8 mouse cellular contexts compared by ENCODE assay signal in genomic region chr16:14291223-14291622, GRCm38 (mm10). TPM values are rescaled to one million over a fixed set of nuclear protein-coding genes. Genes with fewer than 3 reads are reported as not detected.
DNase-seq lines count a peak whose midpoint lies in the region; ATAC-seq and TF ChIP-seq lines count a peak whose summit lies in the region.

Gene Myh11, minus strand, starts transcription at chr16:14291372.

- no peaks in the 10 kb centered on the region for H3K79me2 ChIP-seq in CH12.LX (replicated peaks; ENCODE audit: control insufficient read depth, extremely low read depth, insufficient read depth, poor library complexity, severe bottlenecking)

- H3K27ac ChIP-seq in CH12.LX (ENCODE audit: insufficient read depth, low read depth): no peak within 1 kb of the TSS
- no peak within 1 kb of the TSS for H3K27ac ChIP-seq in embryonic facial prominence, embryonic 13.5 days
- no peak within 1 kb of the TSS for H3K27ac ChIP-seq in heart, embryonic 10.5 days
- peak within 1 kb of the TSS; percentile 69 for H3K27ac ChIP-seq in lung, embryonic 15.5 days

- DNase-seq in CH12.LX (ENCODE audit: extremely low read depth): peak; percentile 47
- peak; percentile 80 for DNase-seq in adrenal gland, postnatal 25 days
- peak; percentile 80 for DNase-seq in heart, embryonic 10.5 days (ENCODE audit: low spot score)
- DNase-seq in kidney, adult 9 months: peak; percentile 59
- peak; percentile 52 for DNase-seq in ovary, postnatal 10 days (ENCODE audit: low spot score)
- DNase-seq in urinary bladder, adult 2 months (ENCODE audit: low spot score): peak; percentile 69

- no peaks in the 10 kb centered on the region for H3K9me3 ChIP-seq in CH12.LX (replicated peaks; ENCODE audit: low read length)
- no peaks in the 10 kb centered on the region for H3K9me3 ChIP-seq in embryonic facial prominence, embryonic 13.5 days
- H3K9me3 ChIP-seq in heart, embryonic 10.5 days: no peaks in the 10 kb centered on the region
- no peaks in the 10 kb centered on the region for H3K9me3 ChIP-seq in lung, embryonic 15.5 days

- H3K4me3 ChIP-seq in CH12.LX (replicated peaks in 1 of 3; ENCODE audit: low read depth in 2 of 3, low read length in 2 of 3, poor library complexity in 1 of 3): no peak within 1 kb of the TSS
- H3K4me3 ChIP-seq in embryonic facial prominence, embryonic 13.5 days: peak within 1 kb of the TSS; percentile 36
- H3K4me3 ChIP-seq in heart, embryonic 10.5 days: peak within 1 kb of the TSS; percentile 54
- peak within 1 kb of the TSS; percentile 28 for H3K4me3 ChIP-seq in lung, embryonic 15.5 days

- H3K27me3 ChIP-seq in CH12.LX (replicated peaks): no peaks in the 10 kb centered on the region
- peaks cover 20% of the 10 kb centered on the region for H3K27me3 ChIP-seq in embryonic facial prominence, embryonic 13.5 days
- H3K27me3 ChIP-seq in heart, embryonic 10.5 days (ENCODE audit: insufficient read depth, poor library complexity, severe bottlenecking): peaks cover 86% of the 10 kb centered on the region
- no peaks in the 10 kb centered on the region for H3K27me3 ChIP-seq in lung, embryonic 15.5 days

- ATAC-seq in embryonic facial prominence, embryonic 13.5 days (ENCODE audit: insufficient number of reproducible peaks, insufficient read depth, low FRiP score, low TSS enrichment, low read depth): no peak
- peak; percentile 86 for ATAC-seq in lung, embryonic 15.5 days (ENCODE audit: borderline replicate concordance, extremely low read depth, low FRiP score, low TSS enrichment)

- peaks cover 0 to 4% of the 10 kb centered on the region in 2 experiments; a peak in 2 of 4 replicates for H3K4me1 ChIP-seq in CH12.LX (ENCODE audit: control insufficient read depth in 1 of 2, insufficient read depth in 2 of 2)
- H3K4me1 ChIP-seq in embryonic facial prominence, embryonic 13.5 days: peaks cover 29% of the 10 kb centered on the region
- H3K4me1 ChIP-seq in heart, embryonic 10.5 days: peaks cover 15% of the 10 kb centered on the region
- peaks cover 37% of the 10 kb centered on the region for H3K4me1 ChIP-seq in lung, embryonic 15.5 days

- in situ Hi-C loops in CH12.LX (cut with MboI; ENCODE audit: low pct_ligation_motif_present, low pct_unique_long_range_greater_than_20kb, low sequenced_read_pairs): no loop called here

- H3K36me3 ChIP-seq in CH12.LX (replicated peaks in 1 of 2; ENCODE audit: control insufficient read depth in 1 of 2, insufficient read depth in 1 of 2, low read length in 1 of 2): no peaks in the 10 kb centered on the region
- H3K36me3 ChIP-seq in embryonic facial prominence, embryonic 13.5 days: no peaks in the 10 kb centered on the region
- no peaks in the 10 kb centered on the region for H3K36me3 ChIP-seq in heart, embryonic 10.5 days
- no peaks in the 10 kb centered on the region for H3K36me3 ChIP-seq in lung, embryonic 15.5 days

- no peak within 1 kb of the TSS for H3K9ac ChIP-seq in CH12.LX (ENCODE audit: insufficient read depth, low read depth)
- peak within 1 kb of the TSS; percentile 58 for H3K9ac ChIP-seq in embryonic facial prominence, embryonic 13.5 days
- H3K9ac ChIP-seq in lung, embryonic 15.5 days: peak within 1 kb of the TSS; percentile 32; the same call in 1 of the 2 replicates

- TF ChIP-seq RAD21 in CH12.LX (IDR thresholded peaks at IDR 0.05; ENCODE audit: low read depth, low read length): peak; percentile 13

- dilution Hi-C loops in CH12.LX (cut with MboI; ENCODE audit: extremely low pct_ligation_motif_present, extremely low pct_unique_long_range_greater_than_20kb, low sequenced_read_pairs): no loop called here

- no peak for TF ChIP-seq POLR2A in CH12.LX (IDR thresholded peaks at IDR 0.05; ENCODE audit: low read depth, low read length)

- peak within 1 kb of the TSS; percentile 48; the same call in 1 of the 2 replicates for H3K4me2 ChIP-seq in CH12.LX (ENCODE audit: insufficient read depth, low read depth, poor library complexity, severe bottlenecking)
- peak within 1 kb of the TSS; percentile 66 for H3K4me2 ChIP-seq in embryonic facial prominence, embryonic 13.5 days
- H3K4me2 ChIP-seq in lung, embryonic 15.5 days: peak within 1 kb of the TSS; percentile 73

- 4% methylated on average over 16 of the region's 16 CpGs for WGBS in embryonic facial prominence, embryonic 13.5 days
- 7% methylated on average over 16 of the region's 16 CpGs for WGBS in heart, embryonic 10.5 days
- 4% methylated on average over 16 of the region's 16 CpGs for WGBS in lung, embryonic 15.5 days

- no peak for TF ChIP-seq EP300 in CH12.LX (IDR thresholded peaks at IDR 0.05; ENCODE audit: low read length)

- peak; percentile 47 to 76; a peak in 3 of 4 replicates for TF ChIP-seq CTCF in CH12.LX (conservative IDR thresholded peaks at IDR 0.05 in 1 of 2, IDR thresholded peaks at IDR 0.05 in 1 of 2; ENCODE audit: low read depth in 2 of 2, low read length in 2 of 2)

TF ChIP-seq in CH12.LX, 34 proteins besides CTCF, POLR2A, EP300 and RAD21:
- TF ChIP-seq SMC3 (IDR thresholded peaks at IDR 0.05; ENCODE audit: low read depth, low read length): peak; percentile 60
- no peak for TF ChIP-seq ZNF384 (IDR thresholded peaks at IDR 0.05; ENCODE audit: low read depth, low read length)
- peak; percentile 39; the same call in 1 of the 2 replicates for TF ChIP-seq IRF4 (IDR thresholded peaks at IDR 0.05; ENCODE audit: low read depth, low read length)

RNA-seq across cellular contexts. Expression of gene Myh11, which starts in this region (rescaled TPM):
- total RNA-seq in CH12.LX (2012; rRNA removed): 0.04 TPM in 2 replicates
- total RNA-seq in CH12.LX (2014; rRNA removed): 0.04 and 0.05 TPM in 2 replicates
- polyA plus RNA-seq in CH12.LX (2012; ENCODE audit: insufficient read length, low read depth): 0.06 and 0.18 TPM in 2 replicates
- total RNA-seq in adrenal gland, postnatal 25 days (2021): 4.0 and 4.1 TPM in 2 replicates
- 0.56 and 0.61 TPM in 2 replicates for polyA plus RNA-seq in embryonic facial prominence, embryonic 13.5 days (2015; fragmentation: Nextera tagmentation; extraction: Ambion mirVana)
- polyA plus RNA-seq in heart, embryonic 10.5 days (2016; fragmentation: Nextera tagmentation; extraction: Ambion mirVana): 0.23 and 0.70 TPM in 2 replicates
- polyA plus RNA-seq in lung, embryonic 15.5 days (2015; fragmentation: Nextera tagmentation; extraction: Ambion mirVana): 63.0 and 66.7 TPM in 2 replicates
- polyA plus RNA-seq in urinary bladder, adult 2 months (2012; rRNA removed): 1,679 and 3,228 TPM in 2 replicates

Comparison
In these comparisons a context has a peak if more than half of its experiments do, and no peak if none do; other contexts are left out.
1. RNA of gene Myh11 (polyA plus RNA-seq): 1,679 to 3,228 TPM in urinary bladder, adult 2 months and 63.0 to 66.7 TPM in lung, embryonic 15.5 days; 0.23 to 0.70 TPM in heart, embryonic 10.5 days, 0.56 to 0.61 TPM in embryonic facial prominence, embryonic 13.5 days and 0.06 to 0.18 TPM in CH12.LX; every median in the first group is over 10 times any median in the second.
2. RNA of gene Myh11 (polyA plus RNA-seq): 1,679 to 3,228 TPM in urinary bladder, adult 2 months; 63.0 to 66.7 TPM in lung, embryonic 15.5 days; every median in the first group is over 10 times any median in the second.
3. Peak in DNase-seq and H3K4me2 ChIP-seq in CH12.LX; RNA of the gene not detected or under 1 TPM.
4. Peak in DNase-seq and H3K4me3 ChIP-seq in heart, embryonic 10.5 days; RNA of the gene not detected or under 1 TPM.
5. H3K4me3 ChIP-seq: peak in embryonic facial prominence, embryonic 13.5 days (single experiment) and lung, embryonic 15.5 days (single experiment); none in CH12.LX (0 of 3).
6. Peak in every context shown above with its lines, with median percentiles within 50 percentile points of each other: DNase-seq and H3K4me2 ChIP-seq.